Mouse (Mus musculus) left cerebral cortex, adult 9 months (tissue): ENCODE results near the gene Tbx21.

Experiments
- DNase-seq, 2 experiments: peaks; one replicate each; pipeline ENCODE4 v3.0.0; 2022; ENCODE audit warnings: low spot score in 2 of 2

The Tbx21 gene

GRCm38 (mm10) chr11:97083401-97084140 is 31.6 kb downstream of the Tbx21 start:
- peak in 1 of 2 experiments; percentile 61 for DNase-seq

- peak in 1 of 2 experiments; percentile 53 for DNase-seq
These were observed 32.2 kb downstream of the Tbx21 start for GRCm38 (mm10) chr11:97082977-97083376.

DNA sequence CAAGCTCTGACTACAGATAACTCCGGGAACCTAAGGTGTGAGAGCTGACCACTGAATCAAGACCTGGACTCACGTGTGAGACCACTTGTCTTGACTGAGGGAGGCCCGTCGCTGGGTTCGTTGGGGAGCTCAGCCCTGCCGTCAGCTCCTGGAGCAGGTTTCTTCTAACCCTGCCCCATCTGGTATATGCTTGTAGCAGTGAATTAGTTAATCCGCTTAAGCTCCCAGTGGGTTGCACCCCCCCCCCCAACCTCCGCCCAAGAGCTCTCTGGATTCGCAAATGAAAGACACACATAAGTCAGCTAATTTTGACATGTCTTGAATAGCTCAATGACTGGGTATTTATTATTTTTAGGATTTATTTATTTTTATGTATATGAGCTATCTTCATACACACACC is 34.8 kb downstream of the Tbx21 start:
- no peak for DNase-seq

DNA sequence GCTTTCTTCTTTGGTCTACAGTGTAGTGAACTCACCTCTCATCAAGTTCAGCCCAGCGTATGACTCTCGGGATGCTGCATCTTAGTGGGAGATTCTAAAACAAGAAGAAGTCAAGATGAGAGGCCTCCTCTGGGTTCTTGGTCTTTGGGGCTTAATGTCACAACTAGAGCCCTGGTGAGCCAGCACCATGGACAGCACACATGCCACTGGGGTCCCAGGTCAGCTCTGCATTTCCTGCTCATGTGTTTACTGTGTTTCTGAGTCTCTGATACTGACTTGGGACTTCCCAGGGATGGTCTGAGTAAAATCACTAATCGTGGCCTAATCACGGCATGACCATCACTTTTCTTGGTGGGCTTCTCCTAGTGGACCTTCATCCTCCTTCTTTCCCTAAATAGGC is 36.4 kb downstream of the Tbx21 start:
- no peak for DNase-seq

DNA sequence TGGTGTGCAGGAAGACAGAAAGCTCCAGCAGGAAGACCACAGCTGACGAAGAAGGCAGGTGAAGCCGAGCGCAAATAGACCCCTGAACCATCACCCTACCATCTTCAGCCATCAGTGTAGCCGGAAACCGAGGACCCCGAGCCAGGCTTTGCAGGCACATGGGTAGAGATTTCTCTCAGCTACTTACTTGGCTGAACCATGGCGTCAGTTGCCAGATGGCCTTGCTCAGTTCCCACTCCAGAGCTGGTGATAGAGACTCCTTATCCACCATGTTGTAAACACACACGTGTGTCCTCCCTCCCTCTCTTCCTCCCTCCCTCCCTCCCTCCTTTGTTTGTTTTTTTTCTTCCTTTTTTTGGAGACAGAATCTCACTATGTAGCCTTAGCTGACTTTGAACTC is 40.9 kb downstream of the Tbx21 start:
- no peak for DNase-seq

GRCm38 (mm10) chr11:97072533-97072932 is 42.6 kb downstream of the Tbx21 start:
- peak in 1 of 2 experiments; percentile 71 for DNase-seq

DNA sequence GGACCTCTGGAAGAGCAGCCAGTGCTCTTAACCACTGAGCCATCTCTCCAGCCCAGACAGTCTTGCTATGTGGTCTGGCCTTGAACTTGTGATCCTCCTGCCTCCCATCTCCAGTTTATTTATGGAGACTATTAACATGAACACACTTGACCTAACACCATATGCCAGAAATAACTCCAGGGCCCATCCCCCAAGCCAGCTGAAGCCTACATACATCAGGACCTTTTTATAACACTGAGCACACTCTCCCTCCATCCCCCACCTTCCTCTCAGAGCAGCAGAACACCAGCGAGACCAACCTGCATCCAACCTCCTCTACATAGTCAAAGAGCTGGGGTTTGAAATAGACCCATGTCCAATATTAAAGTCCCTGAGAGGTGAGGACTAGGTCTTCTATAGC is 44.0 kb downstream of the Tbx21 start:
- DNase-seq, result no peak

DNA sequence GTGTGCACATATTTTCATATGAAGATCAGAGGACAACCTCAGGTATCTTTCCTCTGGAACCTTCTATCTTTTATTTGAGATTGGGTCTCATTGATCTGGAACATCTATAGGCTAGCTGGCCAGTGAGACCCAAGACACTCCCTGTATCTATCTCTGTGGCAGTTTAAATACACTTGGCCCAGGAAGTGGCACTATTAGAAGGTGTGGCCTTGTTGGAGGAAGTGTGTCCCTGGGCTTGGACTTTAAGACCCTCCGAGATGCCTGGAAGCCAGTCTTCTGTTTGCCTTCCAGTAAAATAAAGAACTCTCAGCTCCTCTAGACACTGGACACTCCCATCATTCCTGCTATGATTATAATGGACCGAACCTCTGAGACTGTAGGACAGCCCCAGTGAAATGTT is 45.4 kb downstream of the Tbx21 start:
- no peak for DNase-seq

- DNase-seq, result no peak
These were observed 45.8 kb downstream of the Tbx21 start for GRCm38 (mm10) chr11:97069333-97069732.

DNA sequence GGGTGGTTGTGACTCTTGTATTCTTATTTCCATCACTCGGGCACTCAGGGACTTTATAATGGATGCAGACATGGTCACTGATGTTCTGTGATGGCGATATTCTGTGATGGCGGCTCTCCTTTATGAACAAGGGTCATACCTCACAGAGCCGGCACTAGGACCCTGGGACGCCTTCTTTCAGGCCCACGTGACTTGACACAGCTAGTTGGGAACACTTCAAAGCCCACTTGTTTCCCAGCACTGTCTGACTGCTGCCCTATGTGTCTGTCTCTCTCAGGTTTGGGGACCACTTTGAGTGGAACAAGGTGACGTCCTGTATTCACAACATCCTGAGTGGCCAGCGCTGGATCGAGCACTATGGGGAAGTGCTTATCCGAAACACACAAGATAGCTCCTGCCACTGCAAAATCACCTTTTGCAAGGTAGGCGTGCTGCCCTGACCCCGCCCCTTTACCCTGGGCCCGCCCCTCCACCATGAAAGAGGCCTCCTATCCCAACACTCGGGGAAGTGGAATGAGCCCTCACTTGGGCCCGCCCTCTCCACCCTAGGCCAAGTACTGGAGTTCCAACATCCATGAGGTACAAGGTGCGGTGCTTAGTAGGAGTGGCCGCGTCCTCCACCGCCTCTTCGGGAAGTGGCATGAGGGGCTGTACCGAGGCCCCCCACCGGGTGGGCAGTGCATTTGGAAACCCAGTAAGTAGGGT is 48.3 kb downstream of the Tbx21 start:
- DNase-seq, result no peak

DNA sequence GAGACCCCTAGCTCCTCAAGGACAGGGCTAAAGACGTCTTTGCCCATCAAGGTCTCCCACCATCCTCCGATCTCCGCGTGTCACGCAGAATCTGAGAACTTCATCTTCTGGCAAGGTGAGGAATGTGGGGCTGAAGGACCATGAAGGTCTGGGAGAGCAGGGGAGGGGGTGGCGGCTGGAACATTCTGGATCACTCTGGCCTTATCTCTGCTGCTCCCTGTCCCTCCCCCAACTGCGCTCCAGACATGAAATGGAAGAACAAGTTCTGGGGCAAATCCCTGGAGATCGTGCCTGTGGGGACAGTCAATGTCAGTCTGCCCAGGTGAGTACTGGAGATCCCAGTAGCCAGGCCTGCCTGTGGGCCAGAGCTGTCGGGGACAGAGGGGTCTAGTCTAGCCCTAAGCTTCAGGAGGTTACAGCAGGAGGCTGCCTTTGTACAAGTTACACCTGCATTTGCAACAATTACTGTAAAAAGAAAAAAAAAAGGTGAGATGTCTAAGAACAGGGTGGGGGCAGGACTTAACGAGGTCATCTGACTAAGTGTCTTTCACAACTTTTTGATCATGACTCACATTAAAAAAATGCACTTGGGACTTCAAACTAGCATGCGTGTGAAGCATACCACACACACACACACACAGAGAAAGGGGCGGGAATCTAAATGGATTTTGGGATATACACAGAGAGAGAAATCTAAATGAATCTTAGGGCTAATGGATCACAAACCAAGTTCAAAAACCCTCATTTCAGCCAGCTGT is 49.4 kb downstream of the Tbx21 start:
- no peak for DNase-seq

- no peak for DNase-seq
These were observed 51.2 kb downstream of the Tbx21 start for GRCm38 (mm10) chr11:97063921-97064295.

DNA sequence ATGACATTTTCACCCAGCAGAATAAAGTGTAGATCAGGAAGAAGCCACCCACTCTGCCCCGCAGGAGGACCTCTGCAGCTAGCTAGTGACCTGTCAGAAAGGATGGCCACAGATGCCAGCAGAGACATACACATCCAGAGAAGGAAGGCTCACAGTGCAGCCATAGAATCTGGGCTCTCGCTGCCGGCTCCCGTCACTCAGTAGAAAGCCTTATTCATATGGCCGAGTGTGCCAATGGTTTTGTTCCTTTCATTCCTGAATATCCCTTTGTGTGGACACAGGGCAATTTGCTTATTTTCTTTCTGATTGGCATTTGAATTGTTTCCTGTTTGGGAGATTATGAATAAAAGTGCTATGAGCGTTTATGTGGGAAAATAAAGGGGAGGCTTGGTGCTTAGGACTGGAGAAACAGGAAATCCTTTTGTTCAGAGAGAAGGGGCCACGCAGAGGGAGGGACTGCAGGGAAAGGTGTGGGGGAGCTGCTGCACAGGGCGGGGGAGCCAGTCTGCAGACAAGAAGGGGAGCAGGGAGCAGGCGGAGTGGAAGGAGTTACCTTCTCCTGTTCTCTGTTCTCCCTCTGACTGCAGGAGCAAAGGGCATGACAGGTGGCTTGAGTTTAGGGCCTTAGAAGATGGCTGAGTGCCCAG is 51.7 kb downstream of the Tbx21 start:
- peak in 1 of 2 experiments; percentile 38 for DNase-seq

GRCm38 (mm10) chr11:97052219-97052646 is 62.9 kb downstream of the Tbx21 start:
- DNase-seq, result no peak

DNA sequence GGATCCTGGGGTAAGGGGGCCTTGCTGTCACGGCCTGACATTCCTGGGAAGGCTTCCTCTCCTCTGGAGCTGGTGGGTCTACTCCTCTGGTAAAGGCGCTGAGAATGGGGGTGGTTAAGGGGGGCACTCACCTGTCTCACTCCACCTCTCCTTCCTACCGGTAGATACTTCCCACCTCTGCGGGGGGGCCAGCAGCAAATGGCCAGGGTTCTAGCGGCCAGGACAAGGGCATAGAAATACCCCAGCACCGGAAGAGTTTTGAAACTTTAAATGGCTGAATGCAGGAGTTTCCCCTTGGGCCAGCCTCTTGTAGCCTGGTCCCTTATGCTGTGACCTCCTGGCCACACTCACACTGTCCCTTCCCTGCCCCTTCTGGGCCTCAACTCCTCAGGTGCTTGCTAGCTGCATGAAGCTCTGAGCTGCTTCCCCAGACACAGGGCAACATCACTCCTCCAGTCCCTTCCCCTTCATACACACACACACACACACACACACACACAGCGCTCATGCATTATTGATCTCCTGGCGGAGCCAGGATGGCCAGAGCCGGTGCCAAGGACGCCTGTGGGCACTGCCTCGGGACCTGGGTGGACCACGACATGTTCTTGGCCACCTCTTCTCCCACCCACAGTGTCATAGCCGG is 64.1 kb downstream of the Tbx21 start:
- no peak for DNase-seq

DNA sequence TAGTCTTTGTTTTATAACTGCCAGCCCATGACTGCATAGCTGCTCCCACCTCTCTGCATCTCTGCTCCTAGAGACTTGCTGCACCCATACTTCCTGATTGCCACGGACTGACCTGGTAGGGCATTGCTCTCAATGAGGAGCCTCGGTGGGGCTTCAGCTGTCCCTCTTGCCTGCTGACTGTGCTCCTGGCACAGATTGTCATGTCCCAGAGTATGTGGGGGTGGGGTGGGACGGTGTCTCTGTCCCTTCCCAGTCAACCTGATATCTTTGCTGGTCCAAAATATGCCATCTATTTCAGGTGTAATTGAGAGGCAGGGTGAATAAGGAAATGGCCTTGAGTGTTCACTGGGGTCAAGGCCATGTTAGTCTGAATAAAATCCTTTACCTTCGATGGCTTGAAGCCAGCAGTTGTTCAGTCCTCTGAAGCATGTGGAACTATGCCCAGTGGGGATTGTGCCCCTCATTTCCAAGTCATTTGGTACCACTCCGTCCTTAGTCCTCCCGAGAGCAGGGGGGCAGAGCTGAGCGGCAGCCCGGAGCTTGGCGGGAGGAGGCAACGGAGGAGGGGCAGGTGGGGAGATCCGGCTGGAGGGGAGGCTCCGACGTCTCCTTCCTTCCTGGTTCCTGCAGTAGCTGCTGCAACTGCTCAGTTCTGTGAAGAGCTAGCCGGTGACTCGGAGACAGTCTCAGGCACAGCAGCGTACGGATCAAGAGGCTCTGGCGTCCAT is 64.8 kb downstream of the Tbx21 start, which contains the start of gene Osbpl7:
Gene Osbpl7, plus strand, starts transcription at position 413 of the 728 bp plus-strand sequence.
- peak; percentile 59 to 74 for DNase-seq

- no peak for DNase-seq
These were observed 65.5 kb downstream of the Tbx21 start for GRCm38 (mm10) chr11:97049492-97050085.

DNA sequence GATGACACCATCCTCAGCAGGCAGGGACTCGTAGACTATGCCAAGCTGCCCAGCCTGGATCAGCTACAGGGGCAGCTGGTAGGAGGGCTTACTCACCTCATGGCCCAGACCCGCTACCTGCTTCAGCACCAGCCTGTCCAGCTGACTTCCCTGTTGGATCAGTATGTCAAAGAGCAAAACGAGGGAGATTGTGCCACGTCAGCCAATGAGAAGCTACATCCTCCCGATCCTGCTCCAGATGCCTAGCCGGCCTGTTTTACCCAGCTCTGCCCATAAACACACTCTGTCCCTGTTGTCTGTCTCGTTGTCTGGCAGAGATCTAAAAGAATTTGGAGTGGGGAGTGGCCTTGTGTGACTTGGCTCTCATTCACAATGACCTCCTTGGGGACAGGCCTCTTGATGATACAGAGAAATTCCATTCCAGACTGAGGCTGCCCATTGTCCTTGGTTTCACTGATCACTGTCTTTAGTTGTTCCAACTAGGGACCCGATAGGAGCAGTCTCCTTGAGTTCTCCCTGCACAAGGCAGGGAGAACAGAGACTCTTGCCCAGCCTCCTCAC is 67.0 kb downstream of the Tbx21 start:
- DNase-seq, result no peak
